Mouse (Mus musculus) right cerebral cortex, postnatal 25 days (tissue): ENCODE measurements at regions not wholly inside any gene's neighbourhood (a gene's known extent, or its start where the extent isn't known, plus 50 kb on each side); places are given as distances from the start of the nearest gene placed in this dataset.

Experiments
- DNase-seq: peaks from one replicate; pipeline ENCODE4 v3.0.0; 2022

DNA sequence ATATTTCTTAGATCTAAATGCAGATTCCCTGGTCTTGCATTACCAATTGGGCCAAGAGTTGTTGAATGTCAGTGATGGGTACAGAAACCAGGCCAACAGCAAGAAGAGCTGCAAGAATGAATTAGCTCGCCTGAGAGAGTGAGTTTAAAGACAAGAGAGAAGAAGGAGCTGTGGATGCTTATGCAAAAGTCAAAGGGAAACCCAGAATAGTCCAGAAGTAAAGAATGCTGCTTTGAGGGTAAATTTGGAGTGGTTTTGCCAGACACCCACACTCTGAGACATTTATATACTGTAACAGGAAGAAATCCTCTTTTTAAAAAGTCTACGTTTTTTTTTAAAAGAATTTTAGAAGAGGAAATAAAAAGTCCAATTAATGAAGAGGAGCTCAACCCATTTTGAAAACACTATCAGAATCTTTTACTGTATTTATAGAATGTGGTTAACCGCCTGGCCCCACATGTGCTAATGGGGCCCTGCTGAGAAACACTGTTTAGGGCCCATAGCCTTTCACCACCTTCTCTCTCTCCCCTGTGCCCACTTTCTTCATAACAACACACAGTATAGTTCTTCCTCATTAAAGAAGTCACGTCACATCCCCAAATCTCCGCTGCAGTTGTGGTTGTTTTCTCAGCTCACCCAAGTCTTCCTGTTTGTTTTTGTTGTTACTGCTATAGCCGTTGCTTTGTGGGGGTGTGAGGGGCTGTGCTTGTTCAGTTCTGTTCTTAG lies 158.0 kb upstream of the Cited2 start:
- DNase-seq, result no peak

DNA sequence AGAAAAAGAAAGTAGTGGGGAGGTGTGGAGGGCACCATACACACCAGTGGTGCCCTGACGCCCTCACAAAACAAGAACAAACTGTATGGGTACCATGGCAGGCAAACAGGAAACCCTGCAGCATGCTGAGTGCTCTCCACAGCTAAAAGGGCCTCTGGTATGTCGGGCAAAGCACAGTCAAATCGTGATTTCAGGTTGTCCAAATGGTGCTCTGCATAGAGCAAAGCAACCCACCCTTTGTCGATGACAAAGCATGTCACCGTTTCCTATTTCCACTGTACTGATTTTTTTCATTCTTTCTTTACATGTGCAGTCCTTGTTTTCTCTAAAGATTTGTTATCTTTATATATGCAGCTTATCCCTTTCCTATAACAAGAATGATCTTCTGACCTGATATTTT lies 156.0 kb upstream of the Cited2 start:
- no peak for DNase-seq

DNA sequence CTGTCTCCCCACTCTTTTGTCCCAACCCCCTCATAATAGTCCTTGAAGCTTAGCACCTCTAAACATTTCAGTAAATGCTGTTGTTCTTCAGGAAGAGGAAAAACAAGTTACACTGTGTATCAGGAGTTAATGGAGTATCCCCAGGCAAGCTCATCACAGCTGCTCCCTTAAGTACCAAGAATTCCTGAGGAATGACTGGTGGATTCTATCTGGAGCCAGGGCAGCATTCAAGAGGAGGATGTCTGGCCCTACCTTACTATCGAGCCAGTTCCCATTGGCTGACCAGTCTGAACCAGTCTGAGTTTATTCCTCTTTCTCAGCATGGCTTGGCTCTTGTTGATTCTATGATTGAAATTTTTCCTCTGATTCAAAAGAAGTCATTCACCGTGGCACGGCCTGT lies 155.4 kb upstream of the Cited2 start:
- no peak for DNase-seq

DNA sequence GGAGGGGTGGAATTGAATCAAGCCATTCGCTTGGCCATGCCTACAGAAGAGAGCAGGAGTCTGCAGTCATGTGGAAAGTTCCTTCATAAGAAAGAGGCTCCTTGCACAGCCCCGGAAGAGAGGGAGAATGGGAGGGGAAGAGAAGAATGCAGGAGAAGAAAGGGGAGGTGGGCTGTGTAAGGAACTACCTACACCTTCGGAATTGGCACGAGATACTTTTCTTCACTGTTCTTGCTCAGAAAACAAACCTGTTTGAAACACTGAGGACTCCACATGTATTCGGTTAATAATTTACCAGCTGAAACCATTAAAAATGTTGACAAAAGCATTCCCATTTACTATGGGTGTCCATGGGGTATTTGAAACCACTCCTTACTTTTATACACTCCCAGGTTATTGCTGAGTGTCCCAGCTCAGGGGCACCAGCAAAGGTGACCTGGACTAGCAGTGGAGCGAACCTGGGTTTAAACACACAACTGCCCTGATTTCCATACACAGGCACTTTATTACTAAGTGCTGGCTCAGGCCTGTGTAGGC lies 153.4 kb upstream of the Cited2 start:
- DNase-seq, result no peak

DNA sequence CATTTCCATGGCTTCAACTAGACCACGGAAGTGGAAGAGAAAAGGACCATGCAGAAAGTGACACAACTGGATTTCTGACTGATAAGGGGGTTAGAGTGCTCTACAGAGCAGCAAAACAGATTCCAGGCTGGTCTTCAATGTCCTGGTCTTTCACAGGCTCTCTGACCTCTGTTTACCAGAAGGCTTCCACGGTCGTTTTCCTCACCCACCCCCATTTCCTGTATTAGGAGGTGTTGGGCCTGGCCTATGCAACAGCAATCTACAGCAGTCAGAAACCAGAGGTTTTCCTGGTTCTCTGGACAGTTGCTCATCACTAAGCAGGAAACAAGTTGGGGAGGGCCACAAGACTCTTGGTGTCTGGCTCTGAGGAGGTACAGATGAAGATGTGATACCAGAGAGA lies 148.1 kb upstream of the Cited2 start:
- no peak for DNase-seq

DNA sequence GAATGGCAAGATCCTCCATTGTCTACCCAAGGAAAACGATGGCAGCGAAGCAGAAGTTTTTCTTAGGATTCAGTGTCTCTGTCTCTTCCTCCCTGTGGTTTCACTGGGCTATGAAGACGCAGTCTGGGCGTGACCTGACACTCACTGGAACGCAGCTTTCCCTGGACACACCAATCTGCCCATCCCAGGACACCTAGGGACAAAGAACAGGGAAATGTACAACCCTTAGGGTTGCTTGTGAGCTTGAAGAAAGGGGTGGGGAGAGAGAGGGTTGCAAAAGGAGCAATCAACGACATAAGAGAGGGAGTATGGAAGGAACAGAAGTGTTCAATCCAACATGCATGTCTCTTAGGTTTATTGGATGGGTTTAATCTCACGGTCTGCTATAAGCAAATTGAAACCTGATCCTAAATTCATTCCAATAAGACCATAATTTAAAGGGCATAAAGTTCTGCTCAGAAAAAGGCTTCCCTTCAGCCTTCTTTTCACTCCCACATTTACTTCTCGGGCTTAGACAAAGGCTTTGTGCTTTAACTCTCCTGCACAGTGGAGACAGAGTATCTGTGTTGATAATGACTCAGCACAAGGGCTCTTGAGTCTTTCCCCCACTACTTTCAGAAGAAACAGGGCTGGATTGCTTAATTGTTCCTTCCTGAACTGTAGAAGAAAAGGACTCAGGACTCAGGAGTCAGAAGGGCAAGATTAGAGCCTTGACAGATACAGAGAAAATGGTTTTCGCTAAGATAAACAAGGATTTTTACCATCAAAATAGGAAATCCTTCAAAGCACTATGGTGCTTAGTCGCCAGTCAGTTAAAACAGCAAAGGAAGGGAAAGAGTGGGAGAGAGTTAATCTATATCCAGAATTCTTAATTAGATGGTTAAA lies 147.3 kb upstream of the Cited2 start:
- no peak for DNase-seq

DNA sequence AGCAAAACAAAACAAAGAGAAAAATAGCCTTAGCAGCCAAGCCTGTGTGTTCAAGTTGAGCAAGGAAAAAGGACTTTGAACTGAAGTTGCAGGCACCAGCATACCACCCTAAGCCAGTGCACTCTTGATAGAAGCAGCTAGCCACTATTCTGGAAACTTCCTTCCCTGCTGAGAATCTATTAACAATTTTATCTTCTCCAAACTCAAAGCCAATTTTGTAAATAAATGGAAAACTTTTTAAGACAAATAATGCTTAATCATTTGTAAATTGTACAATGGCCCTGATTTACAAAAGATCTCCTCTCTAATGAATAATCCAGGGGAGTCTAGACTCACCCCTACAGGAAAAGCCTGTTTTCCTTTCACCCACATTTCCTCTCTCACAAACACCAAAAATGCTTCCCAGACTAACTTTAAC lies 146.7 kb upstream of the Cited2 start:
- DNase-seq, result no peak

DNA sequence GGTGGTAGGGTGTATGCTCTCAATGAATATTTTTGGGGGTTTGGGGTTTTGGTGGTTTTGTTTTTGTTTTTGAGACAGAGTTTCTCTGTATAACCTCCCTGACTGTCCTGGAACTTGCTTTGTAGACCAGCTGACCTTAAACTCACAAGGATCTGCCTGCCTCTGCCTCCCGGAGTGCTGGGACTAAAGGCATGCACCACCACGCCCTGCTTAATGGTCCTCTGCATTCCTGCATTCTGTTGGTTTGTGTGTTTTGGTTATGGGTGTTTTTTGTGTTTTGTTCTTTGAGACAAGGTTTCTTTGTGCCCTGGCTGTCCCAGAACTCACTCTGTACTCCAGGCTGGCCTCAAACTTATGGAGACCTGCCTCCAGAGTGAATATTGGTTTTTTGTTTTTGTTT lies 143.6 kb upstream of the Cited2 start:
- no peak for DNase-seq

DNA sequence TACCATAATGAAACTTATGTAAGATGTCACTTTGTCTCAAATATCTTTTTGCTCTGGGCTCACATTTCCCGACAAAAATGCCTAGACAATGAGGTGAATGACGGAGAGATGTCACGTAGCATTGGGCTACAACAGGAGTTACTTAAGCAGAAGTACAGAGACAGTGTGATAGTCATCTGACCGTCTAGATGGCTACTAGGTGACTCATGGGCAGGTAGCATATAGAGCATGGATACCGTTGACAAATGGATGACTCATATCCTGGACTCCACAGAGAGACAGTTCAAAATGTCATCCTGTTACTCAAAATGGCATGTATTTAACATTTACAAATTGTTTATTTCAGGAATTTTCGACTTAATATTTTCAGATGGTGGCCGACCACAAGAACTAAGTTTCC lies 138.2 kb upstream of the Cited2 start:
- no peak for DNase-seq

DNA sequence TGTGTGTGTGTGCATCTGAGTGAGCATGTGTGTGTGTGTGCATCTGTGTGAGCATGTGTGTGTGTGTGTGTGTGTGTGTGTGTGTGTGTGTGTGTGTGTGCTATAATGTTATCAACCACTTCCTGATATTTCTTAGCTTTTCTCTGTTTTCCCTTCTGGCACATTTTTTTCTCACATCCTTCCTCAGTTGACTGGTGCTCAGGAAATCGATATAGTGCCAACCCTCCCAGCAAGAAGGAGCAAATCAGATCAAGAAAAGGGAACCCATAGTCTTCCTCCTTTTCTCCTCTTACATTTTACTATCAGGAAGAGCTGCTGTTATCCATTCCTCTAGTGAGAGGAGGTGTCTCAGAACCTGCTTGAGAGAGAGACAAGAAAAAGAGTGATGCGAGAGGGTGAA lies 136.1 kb upstream of the Cited2 start:
- DNase-seq, result no peak

DNA sequence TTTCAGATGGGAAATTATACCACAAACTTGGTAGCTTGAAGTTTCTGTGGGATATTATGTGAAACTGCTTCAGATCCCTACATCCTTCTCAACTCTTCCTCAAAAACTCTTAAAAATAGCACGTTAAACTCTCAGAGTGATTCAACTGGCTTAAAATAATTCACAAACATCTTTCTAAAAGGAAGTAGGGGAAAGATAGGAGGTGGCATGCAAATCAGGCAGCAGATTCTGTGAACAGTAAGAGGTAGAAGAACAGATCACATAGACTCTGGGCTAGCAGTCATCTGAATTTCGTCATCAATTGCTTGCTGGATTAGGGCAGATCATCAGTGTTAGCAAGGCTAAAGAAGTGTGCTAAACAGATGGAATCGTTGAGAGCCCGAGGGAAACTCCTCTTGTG lies 133.9 kb upstream of the Cited2 start:
- no peak for DNase-seq

DNA sequence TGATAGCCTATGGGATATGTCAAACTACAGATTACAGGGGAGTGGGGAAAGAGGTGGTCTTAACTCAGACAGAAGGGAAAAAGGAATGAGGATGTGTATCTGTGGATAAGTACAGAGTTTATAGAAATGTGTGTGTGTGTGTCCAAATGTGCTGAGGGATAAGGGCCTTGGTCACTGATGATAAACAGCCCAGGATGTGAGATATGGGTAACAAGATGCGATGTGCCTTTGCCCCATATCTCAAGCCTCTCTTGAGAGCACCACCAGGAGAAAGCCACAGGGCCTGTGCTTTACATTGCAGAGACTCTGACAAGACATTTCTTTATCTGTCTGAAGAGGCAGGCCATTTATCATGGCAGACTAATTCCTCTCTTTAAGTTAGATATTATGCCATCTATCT lies 132.8 kb upstream of the Cited2 start:
- DNase-seq, result no peak

DNA sequence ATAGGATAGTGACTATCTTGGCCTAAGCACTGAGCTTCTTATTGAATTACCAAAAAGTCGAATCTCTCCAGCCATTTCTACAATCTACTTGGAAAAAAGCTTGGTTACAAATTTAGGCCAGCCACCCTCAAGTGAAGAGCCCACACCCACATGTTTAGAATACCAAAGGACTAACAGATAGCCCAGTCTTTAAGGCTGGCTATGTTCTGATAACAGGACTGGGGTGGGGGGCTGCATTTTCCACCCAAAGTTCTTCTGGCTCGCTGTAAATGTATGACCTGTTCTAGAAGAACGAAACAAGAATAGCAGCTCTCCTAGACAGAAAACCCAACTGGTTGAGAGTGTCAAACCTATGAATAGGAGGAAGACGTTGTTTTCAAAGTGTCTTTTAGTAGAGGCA lies 130.6 kb upstream of the Cited2 start:
- DNase-seq, result no peak

DNA sequence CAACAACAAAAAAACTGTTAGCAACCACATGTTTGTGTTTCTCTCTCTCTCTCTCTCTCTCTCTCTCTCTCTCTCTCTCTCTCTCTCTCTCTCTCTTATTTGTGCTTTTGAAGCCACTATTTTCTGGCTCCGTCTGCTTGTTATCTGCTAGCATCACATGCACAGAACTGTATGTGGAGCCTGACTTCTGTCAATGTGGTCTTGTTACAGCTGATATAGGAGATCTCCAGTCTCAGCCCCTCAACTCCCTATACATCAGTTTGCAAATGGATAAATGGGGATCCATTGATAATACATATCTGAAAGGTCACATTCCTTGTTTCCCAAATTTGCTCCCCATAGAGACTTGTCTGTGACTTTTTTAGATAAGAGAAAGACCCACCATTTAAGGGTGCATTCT lies 126.9 kb upstream of the Cited2 start:
- no peak for DNase-seq

DNA sequence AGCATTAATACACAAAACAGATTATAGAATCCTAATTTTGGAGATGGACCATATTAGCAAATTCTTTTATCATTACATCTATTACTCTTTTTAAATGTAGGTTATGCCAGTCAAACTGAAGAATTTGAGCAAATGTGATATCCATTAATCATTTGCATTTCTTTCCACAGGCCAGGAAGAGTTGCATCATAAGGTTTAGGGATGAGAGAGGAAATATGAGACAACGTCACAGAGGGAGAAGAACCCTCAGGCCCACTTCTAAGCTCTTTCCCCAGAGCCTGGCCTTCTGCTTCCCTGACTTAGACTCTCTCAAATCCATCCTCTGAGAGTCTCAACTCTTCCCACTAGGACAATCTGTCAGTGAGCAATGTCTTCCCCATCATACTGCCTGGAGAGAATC lies 126.3 kb upstream of the Cited2 start:
- DNase-seq, result no peak

DNA sequence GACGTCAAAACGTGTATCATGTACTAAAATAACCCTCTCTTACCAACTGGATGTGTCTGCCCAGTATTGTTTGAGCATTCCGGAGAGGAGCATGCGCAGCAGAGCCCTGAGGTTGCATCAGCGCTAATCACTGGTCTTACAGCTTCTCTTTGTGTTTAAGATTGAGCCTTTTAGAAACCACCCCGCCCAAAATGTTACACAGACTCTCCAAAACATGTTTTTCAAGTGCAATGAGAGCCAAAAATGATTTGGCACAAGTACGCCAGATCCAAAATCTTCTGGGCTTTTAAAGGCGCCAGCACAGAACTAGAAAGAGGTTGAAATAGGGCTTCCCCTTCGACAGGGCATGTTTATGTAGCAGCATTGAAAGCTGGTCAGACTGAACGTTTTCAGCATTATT lies 123.8 kb upstream of the Cited2 start:
- DNase-seq, result no peak

DNA sequence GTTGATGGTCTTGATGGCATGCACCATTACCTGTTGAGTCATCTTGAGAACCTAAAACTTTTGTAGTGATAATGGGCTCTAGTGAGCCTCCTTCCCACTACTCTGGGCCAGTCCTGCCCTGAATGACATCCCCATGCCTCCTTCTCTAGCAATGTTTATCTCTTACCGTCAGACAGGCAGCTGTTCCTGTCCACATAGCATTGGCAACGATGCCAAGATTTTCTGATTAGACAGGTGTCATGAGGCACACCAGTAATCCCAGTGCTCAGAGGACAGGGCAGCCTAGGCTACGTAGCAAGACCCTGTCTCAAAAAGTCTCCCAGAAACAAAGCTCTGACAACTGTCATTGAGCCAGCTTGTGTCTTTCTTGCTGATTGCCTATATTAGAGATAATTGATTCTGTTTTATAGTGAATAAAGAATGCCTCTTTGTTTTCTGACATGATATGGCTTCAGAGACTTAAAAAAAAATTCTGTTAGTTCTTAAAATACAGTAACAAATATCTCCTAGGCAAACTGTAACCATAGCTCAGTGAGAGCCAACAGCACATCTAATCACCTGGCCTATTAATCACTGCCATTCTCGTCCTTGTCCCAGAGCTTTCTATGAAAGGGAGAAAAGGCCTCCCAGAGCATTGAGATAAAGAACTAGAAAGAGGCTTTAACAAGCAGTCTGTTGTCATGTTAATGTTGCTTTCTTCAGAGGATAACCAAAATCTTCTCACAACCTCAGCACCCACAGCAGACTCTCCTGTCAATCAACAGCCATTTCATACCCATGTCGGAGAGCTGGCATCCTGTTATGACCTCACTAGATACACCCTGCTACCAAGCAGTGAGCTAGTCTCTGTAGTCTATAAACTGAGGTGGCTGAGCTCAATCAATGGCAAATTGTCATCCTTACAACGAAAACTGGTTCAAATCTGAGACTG lies 122.9 kb upstream of the Cited2 start:
- no peak for DNase-seq

DNA sequence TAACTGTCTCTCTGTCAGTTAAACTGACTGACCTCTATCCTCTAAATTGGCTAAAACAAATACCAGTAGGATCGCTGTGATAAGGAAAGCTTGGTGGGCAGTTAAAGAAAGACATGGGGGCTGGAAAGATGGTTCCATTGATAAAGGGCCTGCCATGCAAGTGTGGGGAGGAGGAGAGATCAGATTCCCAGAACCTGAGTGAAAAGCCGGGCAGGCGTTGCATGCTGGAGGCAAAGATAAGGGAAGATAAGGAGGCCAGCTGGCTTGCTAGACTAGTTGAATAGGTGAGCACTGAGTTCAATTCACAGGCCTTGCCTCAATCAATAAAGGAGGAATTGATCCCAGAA lies 122.3 kb upstream of the Cited2 start:
- DNase-seq, result no peak

DNA sequence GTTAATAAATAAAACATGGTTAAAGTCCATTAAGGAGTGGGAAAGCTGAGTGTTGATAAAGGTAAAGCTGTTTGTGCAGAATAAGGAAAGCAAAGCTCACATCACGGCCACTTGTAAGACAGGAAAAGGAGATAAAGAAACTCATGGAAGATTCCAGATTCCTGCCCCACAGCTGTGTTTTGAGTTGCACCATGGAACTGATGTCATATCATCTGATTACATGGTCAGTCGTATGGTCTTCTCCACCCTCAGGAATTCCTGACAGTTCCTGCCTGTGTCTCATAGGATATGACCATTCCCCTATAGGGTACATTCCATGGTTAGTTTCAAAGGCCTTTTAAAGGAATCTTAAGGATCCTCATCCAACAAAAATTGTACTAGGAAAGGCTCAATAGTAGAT lies 120.6 kb upstream of the Cited2 start:
- no peak for DNase-seq

DNA sequence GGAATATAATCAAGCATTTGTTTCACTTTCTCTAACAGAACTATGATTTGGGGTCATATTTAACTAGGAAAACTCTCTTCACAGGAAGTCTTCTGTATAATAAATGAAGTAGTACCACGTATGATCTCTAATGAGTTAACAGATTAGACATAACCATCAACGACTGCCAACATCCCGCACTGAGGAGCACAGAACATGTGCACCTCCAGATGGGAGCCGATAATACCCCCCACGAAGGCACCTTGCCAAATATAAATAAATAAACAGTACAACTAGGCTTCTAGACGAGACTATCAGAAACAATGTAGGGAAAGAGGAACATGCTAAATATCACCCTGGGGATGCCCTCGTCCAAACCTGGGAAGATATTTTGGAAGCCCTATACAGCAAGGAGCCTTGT lies 114.8 kb upstream of the Cited2 start:
- DNase-seq, result no peak

DNA sequence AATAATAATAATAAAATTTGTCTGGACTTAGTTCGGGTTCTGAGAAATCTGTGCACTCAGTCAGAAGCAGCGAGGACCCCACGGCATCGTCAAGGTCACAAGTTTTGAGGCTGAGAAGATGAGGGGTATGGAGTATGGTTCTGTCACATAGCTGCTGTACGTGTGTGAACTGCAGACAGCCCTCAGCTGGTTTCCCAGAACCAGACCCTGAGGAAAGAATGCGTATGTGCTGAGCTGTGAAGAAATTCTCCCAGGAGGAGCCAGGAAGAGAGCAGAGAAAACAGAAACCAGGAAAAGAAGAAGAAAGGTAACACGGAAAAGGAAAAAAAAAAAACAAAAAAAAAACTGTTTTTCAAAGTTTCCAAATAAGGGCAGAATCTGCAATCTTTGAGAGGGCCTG lies 112.4 kb upstream of the Cited2 start:
- DNase-seq, result no peak

DNA sequence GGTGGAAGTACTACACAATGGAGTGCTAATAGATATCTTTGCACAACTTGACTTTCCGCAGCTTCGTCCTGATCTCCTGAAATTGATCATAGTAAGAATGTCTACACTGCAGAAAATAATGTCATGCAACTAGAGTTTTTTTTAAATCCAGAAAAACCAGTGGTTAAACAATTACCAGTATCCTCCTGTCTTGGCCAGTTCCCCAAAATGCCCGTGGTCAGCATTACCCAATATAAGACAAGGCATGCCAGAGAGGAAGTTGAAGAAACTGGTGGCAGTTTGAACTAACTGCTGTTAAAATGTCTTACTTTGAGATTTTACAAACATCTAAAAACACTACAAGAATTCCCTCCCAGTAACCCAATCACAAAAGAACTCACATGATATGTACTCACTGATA lies 109.7 kb upstream of the Cited2 start:
- no peak for DNase-seq

DNA sequence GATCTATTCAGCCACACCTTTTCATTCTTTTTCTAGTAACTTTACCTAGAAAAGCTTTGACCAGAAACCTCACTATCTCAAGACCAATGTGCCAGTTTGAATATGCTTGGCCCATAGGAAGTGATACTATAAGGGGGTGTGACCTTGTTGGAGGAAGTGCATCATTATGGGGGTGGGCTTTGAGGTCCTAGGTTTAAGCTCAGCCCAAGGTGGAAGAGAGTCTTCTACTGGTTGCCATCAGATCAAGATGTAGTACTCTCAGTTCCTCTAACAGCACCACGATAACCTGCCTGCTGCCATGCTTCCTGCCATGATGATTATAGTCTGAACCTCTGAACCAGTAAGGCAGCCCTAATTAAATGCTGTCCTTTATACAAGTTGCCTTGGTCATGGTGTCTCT lies 105.0 kb upstream of the Cited2 start:
- DNase-seq, result no peak
